Mouse (Mus musculus): Measurements from ENCODE around the gene Tspan4. TPM values are rescaled to one million over a fixed set of nuclear protein-coding genes. Genes with fewer than 3 reads are reported as not detected.

Tspan4 gene
- polyA plus RNA-seq, 1 experiment from 2014 or later: 57.1 TPM

- WGBS: 75% methylated on average over 15 of the region's 15 CpGs
- peak overlapping the region; percentile 86 for H3K9ac ChIP-seq
- peak overlapping the region; percentile 86 for H3K27ac ChIP-seq (replicated peaks)
- no peaks in the 10 kb centered on the region for H3K27me3 ChIP-seq
- no peaks in the 10 kb centered on the region for H3K9me3 ChIP-seq
- H3K4me3 ChIP-seq: peak overlapping the region; percentile 64
- peak overlapping the region; percentile 95 for H3K4me2 ChIP-seq
- H3K36me3 ChIP-seq: peaks cover 40% of the 10 kb centered on the region
- no peak for ATAC-seq (ENCODE audit: low read depth)
- H3K4me1 ChIP-seq (replicated peaks): peaks cover 69% of the 10 kb centered on the region
These were observed 41.3 kb upstream of the Tspan4 start for GRCm38 (mm10) chr7:141433517-141434400.

GRCm38 (mm10) chr7:141434464-141434863 lies 40.6 kb upstream of the Tspan4 start:
- Histone ChIP-seq H3K9me3 (no peaks in the 10 kb centered on the region), H3K27ac (replicated peaks) (peak overlapping the region; percentile 86), H3K27me3 (no peaks in the 10 kb centered on the region), H3K4me3 (peak overlapping the region; percentile 64), H3K9ac (peak overlapping the region; percentile 86), H3K4me1 (replicated peaks) (peaks cover 62% of the 10 kb centered on the region), H3K4me2 (peak overlapping the region; percentile 95), H3K36me3 (peaks cover 40% of the 10 kb centered on the region)
- 0 out of 2 replicates have a peak, but pooled peaks have one; percentile 9 for ATAC-seq (ENCODE audit: low read depth)
- WGBS: 9% methylated on average over 8 of the region's 8 CpGs

- 3% methylated on average over 17 of the region's 17 CpGs for WGBS
- Histone ChIP-seq H3K36me3 (peaks cover 36% of the 10 kb centered on the region), H3K4me2 (peak overlapping the region; percentile 95), H3K27ac (replicated peaks) (peak overlapping the region; percentile 86), H3K4me3 (peak overlapping the region; percentile 64), H3K27me3 (no peaks in the 10 kb centered on the region), H3K9ac (peak overlapping the region; percentile 86), H3K4me1 (replicated peaks) (peaks cover 54% of the 10 kb centered on the region), H3K9me3 (no peaks in the 10 kb centered on the region)
- ATAC-seq (ENCODE audit: low read depth): 0 out of 2 replicates have a peak, but pooled peaks have one; percentile 2
These were observed 39.7 kb upstream of the Tspan4 start for GRCm38 (mm10) chr7:141435129-141435855.

- 78% methylated on average over 9 of the region's 9 CpGs for WGBS
- Histone ChIP-seq H3K4me2 (peak overlapping the region; percentile 95), H3K4me3 (peak overlapping the region; percentile 64; the same call in 1 of the 2 replicates), H3K9me3 (no peaks in the 10 kb centered on the region), H3K27me3 (no peaks in the 10 kb centered on the region), H3K4me1 (replicated peaks) (peaks cover 60% of the 10 kb centered on the region), H3K27ac (replicated peaks) (peak overlapping the region; percentile 86; the same call in 1 of the 2 replicates), H3K36me3 (peaks cover 29% of the 10 kb centered on the region), H3K9ac (peak overlapping the region; percentile 89; the same call in 1 of the 2 replicates)
- ATAC-seq (ENCODE audit: low read depth): no peak
These were observed 39.1 kb upstream of the Tspan4 start for GRCm38 (mm10) chr7:141435856-141436522.

GRCm38 (mm10) chr7:141436523-141436892 lies 38.5 kb upstream of the Tspan4 start:
- Histone ChIP-seq H3K4me3 (peak overlapping the region; percentile 64), H3K9ac (peak overlapping the region; percentile 89), H3K4me1 (replicated peaks) (peaks cover 62% of the 10 kb centered on the region), H3K9me3 (no peaks in the 10 kb centered on the region), H3K36me3 (peaks cover 24% of the 10 kb centered on the region), H3K27ac (replicated peaks) (peak overlapping the region; percentile 82; the same call in 1 of the 2 replicates), H3K27me3 (no peaks in the 10 kb centered on the region), H3K4me2 (peak overlapping the region; percentile 95)
- WGBS: 49% methylated on average over 2 of the region's 2 CpGs
- ATAC-seq (ENCODE audit: low read depth): no peak

- Histone ChIP-seq H3K9me3 (no peaks in the 10 kb centered on the region), H3K27me3 (no peaks in the 10 kb centered on the region)
These were observed 37.6 kb upstream of the Tspan4 start, which contains the start of gene Slc25a22 for GRCm38 (mm10) chr7:141437178-141438120. Slc25a22 (minus strand) TSS chr7:141437892.

GRCm38 (mm10) chr7:141438201-141438968 lies 36.7 kb upstream of the Tspan4 start:
- Histone ChIP-seq H3K4me3 (no peak overlapping the region; the same call in 1 of the 2 replicates), H3K36me3 (peaks cover 6% of the 10 kb centered on the region; the same call in 1 of the 2 replicates), H3K9me3 (no peaks in the 10 kb centered on the region), H3K4me1 (replicated peaks) (peaks cover 70% of the 10 kb centered on the region), H3K4me2 (peak overlapping the region; percentile 95; the same call in 1 of the 2 replicates), H3K27ac (replicated peaks) (peak overlapping the region; percentile 82; the same call in 1 of the 2 replicates), H3K27me3 (no peaks in the 10 kb centered on the region), H3K9ac (peak overlapping the region; percentile 89; the same call in 1 of the 2 replicates)
- 90% methylated on average over 12 of the region's 12 CpGs for WGBS
- ATAC-seq (ENCODE audit: low read depth): no peak

More at GRCm38 (mm10) chr7:141437178-141438120, 37.6 kb upstream of the Tspan4 start, which contains the start of gene Slc25a22:
- H3K4me3 ChIP-seq: peak within 1 kb of the TSS; percentile 64
- WGBS: 5% methylated on average over 53 of the region's 53 CpGs
- peak within 1 kb of the TSS; percentile 95 for H3K4me2 ChIP-seq
- H3K27ac ChIP-seq (replicated peaks): peak within 1 kb of the TSS; percentile 82
- peak; percentile 74 for ATAC-seq (ENCODE audit: low read depth)
- peaks cover 15% of the 10 kb centered on the region for H3K36me3 ChIP-seq
- peaks cover 70% of the 10 kb centered on the region for H3K4me1 ChIP-seq (replicated peaks)
- peak within 1 kb of the TSS; percentile 89 for H3K9ac ChIP-seq

GRCm38 (mm10) chr7:141439140-141439679 lies 35.8 kb upstream of the Tspan4 start:
- no peak overlapping the region for H3K4me3 ChIP-seq
- H3K9me3 ChIP-seq: no peaks in the 10 kb centered on the region
- peaks cover 70% of the 10 kb centered on the region for H3K4me1 ChIP-seq (replicated peaks)
- H3K36me3 ChIP-seq: no peaks in the 10 kb centered on the region; the same call in 1 of the 2 replicates
- 94% methylated on average over 10 of the region's 10 CpGs for WGBS
- ATAC-seq (ENCODE audit: low read depth): no peak
- 0 out of 2 replicates have a peak overlapping the region, but pooled peaks have one; percentile 0 for H3K9ac ChIP-seq
- no peak overlapping the region for H3K4me2 ChIP-seq
- no peak overlapping the region for H3K27ac ChIP-seq (replicated peaks)
- no peaks in the 10 kb centered on the region for H3K27me3 ChIP-seq

- Histone ChIP-seq H3K27ac (replicated peaks) (no peak overlapping the region), H3K4me3 (no peak overlapping the region), H3K36me3 (no peaks in the 10 kb centered on the region; the same call in 1 of the 2 replicates), H3K9me3 (no peaks in the 10 kb centered on the region), H3K4me2 (no peak overlapping the region), H3K27me3 (no peaks in the 10 kb centered on the region), H3K9ac (no peak overlapping the region), H3K4me1 (replicated peaks) (peaks cover 66% of the 10 kb centered on the region)
- WGBS: 97% methylated on average over 11 of the region's 11 CpGs
- no peak for ATAC-seq (ENCODE audit: low read depth)
These were observed 35.2 kb upstream of the Tspan4 start for GRCm38 (mm10) chr7:141439811-141440210.

- Histone ChIP-seq H3K9me3 (no peaks in the 10 kb centered on the region), H3K36me3 (no peaks in the 10 kb centered on the region; the same call in 1 of the 2 replicates), H3K4me2 (no peak overlapping the region), H3K9ac (peak overlapping the region; percentile 26; the same call in 1 of the 2 replicates), H3K4me1 (replicated peaks) (peaks cover 58% of the 10 kb centered on the region), H3K27me3 (no peaks in the 10 kb centered on the region), H3K4me3 (no peak overlapping the region), H3K27ac (replicated peaks) (no peak overlapping the region)
- 24% methylated on average over 6 of the region's 6 CpGs for WGBS
- ATAC-seq (ENCODE audit: low read depth): no peak
These were observed 34.4 kb upstream of the Tspan4 start for GRCm38 (mm10) chr7:141440613-141441012.

Data from neural tube, embryonic 13.5 days (tissue).